Mouse (Mus musculus): ENCODE measurements at regions not wholly inside any gene's neighbourhood (a gene's known extent, or its start where the extent isn't known, plus 50 kb on each side); places are given as distances from the start of the nearest gene placed in this dataset.

- H3K27me3 ChIP-seq (ENCODE audit: control insufficient read depth, insufficient read depth, low read length): no peaks in the 10 kb centered on the region
- H3K4me1 ChIP-seq (ENCODE audit: control insufficient read depth in 2 of 2, insufficient read depth in 2 of 2, low read length in 2 of 2): no peaks in the 10 kb centered on the region
- no peak for ATAC-seq (ENCODE audit: insufficient number of reproducible peaks, insufficient read depth, low FRiP score, low read depth)
- 74% methylated on average over 1 of the region's 1 CpGs for WGBS
- no peak overlapping the region for H3K4me2 ChIP-seq (ENCODE audit: low read length)
- H3K27ac ChIP-seq (replicated peaks in 1 of 2; ENCODE audit: control insufficient read depth in 1 of 2, insufficient read depth in 1 of 2, low read depth in 2 of 2, low read length in 2 of 2): no peak overlapping the region
- H3K4me3 ChIP-seq (ENCODE audit: control insufficient read depth in 1 of 2, insufficient read depth in 1 of 2, low read depth in 1 of 2, low read length in 2 of 2): no peak overlapping the region
- H3K9ac ChIP-seq (ENCODE audit: low read length): no peak overlapping the region
- H3K36me3 ChIP-seq (ENCODE audit: control insufficient read depth, insufficient read depth, low read length): no peaks in the 10 kb centered on the region
- no peaks in the 10 kb centered on the region for H3K9me3 ChIP-seq (ENCODE audit: control insufficient read depth, low read length)
Measured at GRCm38 (mm10) chr4:89057135-89057534, 79.8 kb upstream of the Mtap start.

GRCm38 (mm10) chr4:89055969-89056368 is 81.0 kb upstream of the Mtap start:
- Histone ChIP-seq H3K4me1 (ENCODE audit: control insufficient read depth in 2 of 2, insufficient read depth in 2 of 2, low read length in 2 of 2) (no peaks in the 10 kb centered on the region), H3K4me2 (ENCODE audit: low read length) (no peak overlapping the region), H3K27ac (replicated peaks in 1 of 2; ENCODE audit: control insufficient read depth in 1 of 2, insufficient read depth in 1 of 2, low read depth in 2 of 2, low read length in 2 of 2) (no peak overlapping the region), H3K9ac (ENCODE audit: low read length) (no peak overlapping the region), H3K4me3 (ENCODE audit: control insufficient read depth in 1 of 2, insufficient read depth in 1 of 2, low read depth in 1 of 2, low read length in 2 of 2) (no peak overlapping the region), H3K36me3 (ENCODE audit: control insufficient read depth, insufficient read depth, low read length) (no peaks in the 10 kb centered on the region), H3K27me3 (ENCODE audit: control insufficient read depth, insufficient read depth, low read length) (no peaks in the 10 kb centered on the region), H3K9me3 (ENCODE audit: control insufficient read depth, low read length) (no peaks in the 10 kb centered on the region)
- no peak for ATAC-seq (ENCODE audit: insufficient number of reproducible peaks, insufficient read depth, low FRiP score, low read depth)
- 81% methylated on average over 3 of the region's 3 CpGs for WGBS

- no peak overlapping the region for H3K9ac ChIP-seq (ENCODE audit: low read length)
- no peak for ATAC-seq (ENCODE audit: insufficient number of reproducible peaks, insufficient read depth, low FRiP score, low read depth)
- no peak overlapping the region for H3K4me2 ChIP-seq (ENCODE audit: low read length)
- no peaks in the 10 kb centered on the region for H3K36me3 ChIP-seq (ENCODE audit: control insufficient read depth, insufficient read depth, low read length)
- H3K27ac ChIP-seq (replicated peaks in 1 of 2; ENCODE audit: control insufficient read depth in 1 of 2, insufficient read depth in 1 of 2, low read depth in 2 of 2, low read length in 2 of 2): no peak overlapping the region
- 56% methylated on average over 6 of the region's 6 CpGs for WGBS
- no peaks in the 10 kb centered on the region for H3K4me1 ChIP-seq (ENCODE audit: control insufficient read depth in 2 of 2, insufficient read depth in 2 of 2, low read length in 2 of 2)
- H3K9me3 ChIP-seq (ENCODE audit: control insufficient read depth, low read length): no peaks in the 10 kb centered on the region
- no peaks in the 10 kb centered on the region for H3K27me3 ChIP-seq (ENCODE audit: control insufficient read depth, insufficient read depth, low read length)
- H3K4me3 ChIP-seq (ENCODE audit: control insufficient read depth in 1 of 2, insufficient read depth in 1 of 2, low read depth in 1 of 2, low read length in 2 of 2): no peak overlapping the region
Measured at GRCm38 (mm10) chr4:89053606-89054005, 83.3 kb upstream of the Mtap start.

- WGBS: 64% methylated on average over 5 of the region's 5 CpGs
- ATAC-seq (ENCODE audit: insufficient number of reproducible peaks, insufficient read depth, low FRiP score, low read depth): no peak
- Histone ChIP-seq H3K9ac (ENCODE audit: low read length) (no peak overlapping the region), H3K9me3 (ENCODE audit: control insufficient read depth, low read length) (no peaks in the 10 kb centered on the region), H3K27ac (replicated peaks in 1 of 2; ENCODE audit: control insufficient read depth in 1 of 2, insufficient read depth in 1 of 2, low read depth in 2 of 2, low read length in 2 of 2) (no peak overlapping the region), H3K4me1 (ENCODE audit: control insufficient read depth in 2 of 2, insufficient read depth in 2 of 2, low read length in 2 of 2) (no peaks in the 10 kb centered on the region), H3K27me3 (ENCODE audit: control insufficient read depth, insufficient read depth, low read length) (no peaks in the 10 kb centered on the region), H3K4me2 (ENCODE audit: low read length) (no peak overlapping the region), H3K36me3 (ENCODE audit: control insufficient read depth, insufficient read depth, low read length) (no peaks in the 10 kb centered on the region), H3K4me3 (ENCODE audit: control insufficient read depth in 1 of 2, insufficient read depth in 1 of 2, low read depth in 1 of 2, low read length in 2 of 2) (no peak overlapping the region)
Measured at GRCm38 (mm10) chr4:89051897-89052296, 85.0 kb upstream of the Mtap start.

- Histone ChIP-seq H3K9me3 (ENCODE audit: control insufficient read depth, low read length) (no peaks in the 10 kb centered on the region), H3K27me3 (ENCODE audit: control insufficient read depth, insufficient read depth, low read length) (no peaks in the 10 kb centered on the region), H3K4me3 (ENCODE audit: control insufficient read depth in 1 of 2, insufficient read depth in 1 of 2, low read depth in 1 of 2, low read length in 2 of 2) (no peak overlapping the region), H3K4me2 (ENCODE audit: low read length) (no peak overlapping the region), H3K9ac (ENCODE audit: low read length) (no peak overlapping the region), H3K4me1 (ENCODE audit: control insufficient read depth in 2 of 2, insufficient read depth in 2 of 2, low read length in 2 of 2) (no peaks in the 10 kb centered on the region), H3K36me3 (ENCODE audit: control insufficient read depth, insufficient read depth, low read length) (no peaks in the 10 kb centered on the region), H3K27ac (replicated peaks in 1 of 2; ENCODE audit: control insufficient read depth in 1 of 2, insufficient read depth in 1 of 2, low read depth in 2 of 2, low read length in 2 of 2) (no peak overlapping the region)
- 76% methylated on average over 4 of the region's 4 CpGs for WGBS
- ATAC-seq (ENCODE audit: insufficient number of reproducible peaks, insufficient read depth, low FRiP score, low read depth): no peak
Measured at GRCm38 (mm10) chr4:89050551-89051199, 86.2 kb upstream of the Mtap start.

- WGBS: 56% methylated on average over 7 of the region's 7 CpGs
- no peaks in the 10 kb centered on the region for H3K4me1 ChIP-seq (ENCODE audit: control insufficient read depth in 2 of 2, insufficient read depth in 2 of 2, low read length in 2 of 2)
Measured at GRCm38 (mm10) chr4:89049592-89050440, 87.1 kb upstream of the Mtap start.

GRCm38 (mm10) chr4:89044516-89044915 is 92.4 kb upstream of the Mtap start:
- H3K4me3 ChIP-seq (ENCODE audit: control insufficient read depth in 1 of 2, insufficient read depth in 1 of 2, low read depth in 1 of 2, low read length in 2 of 2): no peak overlapping the region
- H3K9me3 ChIP-seq (ENCODE audit: control insufficient read depth, low read length): no peaks in the 10 kb centered on the region
- no peak for ATAC-seq (ENCODE audit: insufficient number of reproducible peaks, insufficient read depth, low FRiP score, low read depth)
- H3K27ac ChIP-seq (replicated peaks in 1 of 2; ENCODE audit: control insufficient read depth in 1 of 2, insufficient read depth in 1 of 2, low read depth in 2 of 2, low read length in 2 of 2): no peak overlapping the region
- H3K27me3 ChIP-seq (ENCODE audit: control insufficient read depth, insufficient read depth, low read length): no peaks in the 10 kb centered on the region
- peaks cover 5 to 10% of the 10 kb centered on the region in 2 experiments for H3K4me1 ChIP-seq (ENCODE audit: control insufficient read depth in 2 of 2, insufficient read depth in 2 of 2, low read length in 2 of 2)
- no peak overlapping the region for H3K4me2 ChIP-seq (ENCODE audit: low read length)
- H3K9ac ChIP-seq (ENCODE audit: low read length): no peak overlapping the region
- no peaks in the 10 kb centered on the region for H3K36me3 ChIP-seq (ENCODE audit: control insufficient read depth, insufficient read depth, low read length)

More at GRCm38 (mm10) chr4:89049592-89050440, 87.1 kb upstream of the Mtap start:
- Histone ChIP-seq H3K4me3 (ENCODE audit: control insufficient read depth in 1 of 2, insufficient read depth in 1 of 2, low read depth in 1 of 2, low read length in 2 of 2) (no peak overlapping the region), H3K27me3 (ENCODE audit: control insufficient read depth, insufficient read depth, low read length) (no peaks in the 10 kb centered on the region), H3K9me3 (ENCODE audit: control insufficient read depth, low read length) (no peaks in the 10 kb centered on the region), H3K36me3 (ENCODE audit: control insufficient read depth, insufficient read depth, low read length) (no peaks in the 10 kb centered on the region), H3K4me2 (ENCODE audit: low read length) (no peak overlapping the region), H3K9ac (ENCODE audit: low read length) (no peak overlapping the region), H3K27ac (replicated peaks in 1 of 2; ENCODE audit: control insufficient read depth in 1 of 2, insufficient read depth in 1 of 2, low read depth in 2 of 2, low read length in 2 of 2) (no peak overlapping the region)
- ATAC-seq (ENCODE audit: insufficient number of reproducible peaks, insufficient read depth, low FRiP score, low read depth): no peak

Measured in heart, embryonic 14.5 days (tissue).